Mouse (Mus musculus) CH12.LX (cell line): ENCODE measurements around the gene Sh2b2.

Source experiments
- CTCF ChIP-seq, 2 experiments: IDR thresholded peaks in 1 of 2; conservative IDR thresholded peaks in 1 of 2; 2 replicates each; pipeline ENCODE4 v1.5.1; 2011 to 2012; ENCODE audit warnings: low read depth in 2 of 2, low read length in 2 of 2, improper control_type of control experiment in 1 of 2, inconsistent platforms in 1 of 2, mild to moderate bottlenecking in 1 of 2, moderate library complexity in 1 of 2
- JUND ChIP-seq: conservative IDR thresholded peaks from 2 replicates; pipeline ENCODE4 v1.6.1; 2011; ENCODE audit warnings: low read depth, low read length, improper control_type of control experiment
- POLR2A ChIP-seq: IDR thresholded peaks from 2 replicates; pipeline ENCODE4 v1.6.1; 2011; ENCODE audit warnings: low read depth, mild to moderate bottlenecking, improper control_type of control experiment, low read length

DNA sequence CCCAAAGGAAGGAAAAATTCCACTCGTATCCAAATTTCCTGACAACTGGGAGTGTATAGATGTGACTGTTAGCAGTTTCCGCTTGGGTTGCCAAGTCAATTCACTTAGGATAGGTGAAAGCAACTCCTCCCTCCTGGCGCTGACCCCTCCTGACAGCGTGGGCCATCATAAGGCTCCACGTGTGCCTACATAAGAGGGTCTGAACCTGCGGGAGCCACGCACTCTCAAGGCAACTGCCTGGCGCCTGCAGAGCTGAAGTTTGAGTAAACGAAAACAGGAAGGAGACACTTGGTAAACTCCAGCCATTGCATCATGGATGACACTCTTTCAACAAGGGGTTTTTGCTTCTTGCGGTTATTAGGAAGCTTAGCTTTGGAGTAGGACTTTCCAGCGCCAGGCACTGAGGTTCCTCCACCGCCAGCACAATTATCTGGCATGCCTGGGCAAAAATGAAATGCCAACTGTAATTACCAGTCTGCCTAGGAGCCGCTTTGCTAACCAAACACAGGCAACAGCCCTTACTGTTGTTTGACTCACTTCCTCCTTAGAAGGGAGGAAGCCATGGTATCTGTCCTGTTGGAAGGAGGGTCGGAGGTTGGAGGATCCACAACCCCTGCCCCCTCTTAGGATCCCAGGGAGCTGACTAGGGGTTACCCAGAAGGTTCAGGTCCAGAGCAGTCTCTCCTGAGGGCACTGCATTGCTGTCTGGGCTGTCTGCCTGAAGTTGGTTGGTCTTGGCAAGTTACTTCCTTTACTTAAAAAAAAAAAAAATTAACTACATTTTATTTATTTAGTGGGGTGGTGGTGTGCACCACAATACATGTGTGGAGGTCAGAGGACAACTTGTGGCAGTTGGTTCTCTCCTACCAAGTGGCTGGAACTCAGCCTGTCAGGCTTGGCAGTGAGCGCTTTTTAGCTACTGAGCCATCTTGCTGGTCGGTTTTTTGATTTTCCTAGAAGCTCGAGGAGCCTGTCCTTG is 74.7 kb downstream of the Sh2b2 start:
- no peak for TF ChIP-seq CTCF (conservative IDR thresholded peaks at IDR 0.05 in 1 of 2, IDR thresholded peaks at IDR 0.05 in 1 of 2; ENCODE audit: low read depth in 2 of 2, low read length in 2 of 2)
- TF ChIP-seq POLR2A: peak; percentile 34
- no peak for TF ChIP-seq JUND
